Mouse (Mus musculus) heart, embryonic 16.5 days (tissue): ENCODE measurements around the gene Bmp5. TPM values are rescaled to one million over a fixed set of nuclear protein-coding genes. Genes with fewer than 3 reads are reported as not detected.
A peak's percentile ranks its signal among the peaks of the same experiment; 100 is the strongest.

Source experiments
- ATAC-seq: fragments of 200-750 bp; cut with Nextera tagmentation; replicated peaks from 2 replicates; pipeline ENCODE4 v1.8.0; 2017; ENCODE audit warnings: moderate number of reproducible peaks; ENCODE audit not compliant: insufficient read depth, low FRiP score; ENCODE audit errors: extremely low read depth
- H3K27ac ChIP-seq: fragments of 300-500 bp; sonication (generic); 2 replicates; pipeline ENCODE4 v1.5.1; 2014; ENCODE audit warnings: mild to moderate bottlenecking, low read length, control low read depth, moderate library complexity
- H3K27me3 ChIP-seq: fragments of 300-500 bp; sonication (generic); 2 replicates; pipeline ENCODE4 v1.6.1; 2014; ENCODE audit warnings: low read length, mixed read lengths; ENCODE audit not compliant: control insufficient read depth, insufficient read depth
- H3K36me3 ChIP-seq: fragments of 300-500 bp; sonication (generic); 2 replicates; pipeline ENCODE4 v1.6.1; 2014; ENCODE audit not compliant: control insufficient read depth, insufficient read depth
- H3K4me1 ChIP-seq: fragments of 300-500 bp; sonication (generic); 2 replicates; pipeline ENCODE4 v1.6.1; 2014; ENCODE audit warnings: low read length, mixed read lengths; ENCODE audit not compliant: control insufficient read depth, insufficient read depth
- H3K4me2 ChIP-seq: fragments of 300-500 bp; sonication (generic); 2 replicates; pipeline ENCODE4 v1.6.1; 2014; ENCODE audit warnings: low read depth, mild to moderate bottlenecking, control low read depth, low read length
- H3K4me3 ChIP-seq: fragments of 300-500 bp; sonication (generic); 2 replicates; pipeline ENCODE4 v1.5.1; 2014; ENCODE audit warnings: mild to moderate bottlenecking, control low read depth, low read length
- H3K9ac ChIP-seq: fragments of 300-500 bp; sonication (generic); 2 replicates; pipeline ENCODE4 v1.6.1; 2014; ENCODE audit warnings: low read length, control low read depth
- H3K9me3 ChIP-seq: fragments of 300-500 bp; sonication (generic); replicated peaks from 2 replicates; pipeline ENCODE4 v1.6.1; 2016; ENCODE audit warnings: low read length; ENCODE audit not compliant: control insufficient read depth
- WGBS: fragments of 180-500 bp; shearing (Covaris S2); extraction: QIAGEN DNeasy Blood & Tissue Kit; methylation state at CpG from one replicate; pipeline ENCODE4 v1.1.7; 2014; 5-methylcytosine and 5-hydroxymethylcytosine counted together
- microRNA-seq: library from miRNA; unstranded; fragments of <30 nt; microRNA quantifications from one replicate; pipeline ENCODE4, GENCODE M21; 2017
- polyA plus RNA-seq: library from polyadenylated mRNA; unstranded; fragments of >200 nt; fragmentation: Nextera tagmentation; extraction: Ambion mirVana; gene quantifications from 2 replicates; pipeline ENCODE4 v1.2.1, GENCODE M21; 2015

Bmp5 gene
- polyA plus RNA-seq, 1 experiment from 2014 or later = 5.3 TPM

- Histone ChIP-seq H3K4me2 (no peak overlapping the region), H3K4me3 (no peak overlapping the region), H3K9me3 (no peaks in the 10 kb centered on the region), H3K4me1 (no peaks in the 10 kb centered on the region), H3K36me3 (no peaks in the 10 kb centered on the region), H3K9ac (no peak overlapping the region), H3K27ac (0 out of 2 replicates have a peak overlapping the region, but pooled peaks have one; percentile 27), H3K27me3 (no peaks in the 10 kb centered on the region)
- WGBS = 29% methylated on average over 7 of the region's 7 CpGs
- peak; percentile 80 for ATAC-seq
Observed at GRCm38 (mm10) chr9:75910112-75910799, 135.1 kb downstream of the Bmp5 start.

- H3K9ac ChIP-seq = no peak overlapping the region
- no peak overlapping the region for H3K4me2 ChIP-seq
- WGBS = 46% methylated on average over 7 of the region's 7 CpGs
- no peak overlapping the region for H3K27ac ChIP-seq
- no peaks in the 10 kb centered on the region for H3K36me3 ChIP-seq
- H3K4me1 ChIP-seq = no peaks in the 10 kb centered on the region
- H3K27me3 ChIP-seq = no peaks in the 10 kb centered on the region
- no peak for ATAC-seq
- no peak overlapping the region for H3K4me3 ChIP-seq
- H3K9me3 ChIP-seq = no peaks in the 10 kb centered on the region
Observed at GRCm38 (mm10) chr9:75911542-75911941, 136.4 kb downstream of the Bmp5 start.

- ATAC-seq = no peak
- Histone ChIP-seq H3K9me3 (no peaks in the 10 kb centered on the region), H3K27me3 (no peaks in the 10 kb centered on the region), H3K9ac (no peak overlapping the region), H3K27ac (no peak overlapping the region), H3K4me1 (no peaks in the 10 kb centered on the region), H3K4me3 (no peak overlapping the region), H3K4me2 (no peak overlapping the region), H3K36me3 (no peaks in the 10 kb centered on the region)
- 51% methylated on average over 2 of the region's 2 CpGs for WGBS
Observed at GRCm38 (mm10) chr9:75916027-75916426, 140.9 kb downstream of the Bmp5 start.

GRCm38 (mm10) chr9:75927196-75927880, 152.2 kb downstream of the Bmp5 start:
- no peaks in the 10 kb centered on the region for H3K4me1 ChIP-seq
- no peak overlapping the region for H3K4me2 ChIP-seq
- H3K9ac ChIP-seq = no peak overlapping the region
- no peak overlapping the region for H3K4me3 ChIP-seq
- 41% methylated on average over 11 of the region's 11 CpGs for WGBS
- ATAC-seq = peak; percentile 41; the same call in 1 of the 2 replicates
- no peak overlapping the region for H3K27ac ChIP-seq
- no peaks in the 10 kb centered on the region for H3K36me3 ChIP-seq
- no peaks in the 10 kb centered on the region for H3K9me3 ChIP-seq
- no peaks in the 10 kb centered on the region for H3K27me3 ChIP-seq

- ATAC-seq = no peak
- 58% methylated on average over 5 of the region's 5 CpGs for WGBS
- H3K9me3 ChIP-seq = no peaks in the 10 kb centered on the region
Observed at GRCm38 (mm10) chr9:75928068-75928467, 152.9 kb downstream of the Bmp5 start.

GRCm38 (mm10) chr9:75944663-75945062, 169.5 kb downstream of the Bmp5 start:
- no peak overlapping the region for H3K9ac ChIP-seq
- no peaks in the 10 kb centered on the region for H3K27me3 ChIP-seq
- no peaks in the 10 kb centered on the region for H3K9me3 ChIP-seq
- H3K36me3 ChIP-seq = no peaks in the 10 kb centered on the region
- no peak overlapping the region for H3K4me3 ChIP-seq
- no peak overlapping the region for H3K27ac ChIP-seq
- H3K4me1 ChIP-seq = peaks cover 2% of the 10 kb centered on the region; the same call in 1 of the 2 replicates
- 0 out of 2 replicates have a peak, but pooled peaks have one; percentile 32 for ATAC-seq
- WGBS = 42% methylated on average over 3 of the region's 3 CpGs
- no peak overlapping the region for H3K4me2 ChIP-seq

More at GRCm38 (mm10) chr9:75928068-75928467, 152.9 kb downstream of the Bmp5 start:
- Histone ChIP-seq H3K4me2 (no peak overlapping the region), H3K27ac (no peak overlapping the region), H3K36me3 (no peaks in the 10 kb centered on the region), H3K9ac (no peak overlapping the region), H3K4me3 (no peak overlapping the region), H3K27me3 (no peaks in the 10 kb centered on the region), H3K4me1 (no peaks in the 10 kb centered on the region)

Small RNA genes lying within 50 kb of the gene (microRNA-seq; reads per million reads assigned to microRNA genes)
- gene Gm44355 = not detected

Other genes starting within 250 kb of the Bmp5 start
- gene Tmod3, start 215.7 kb upstream of the Bmp5 start, polyA plus RNA-seq = 90.3 and 91.7 TPM in 2 replicates
- gene Tmod2, start 164.0 kb upstream of the Bmp5 start, polyA plus RNA-seq = 5.8 TPM in 2 replicates
- gene Lysmd2, start 149.6 kb upstream of the Bmp5 start, polyA plus RNA-seq = 18.7 and 20.8 TPM in 2 replicates
- gene Scg3, start 91.3 kb upstream of the Bmp5 start, polyA plus RNA-seq = 0.07 and 0.41 TPM in 2 replicates
- 0.75 and 1.2 TPM in 2 replicates for gene Hmgcll1, start 239.5 kb downstream of the Bmp5 start, polyA plus RNA-seq